Mouse (Mus musculus): Measurements from ENCODE around the gene Large2.

DNA sequence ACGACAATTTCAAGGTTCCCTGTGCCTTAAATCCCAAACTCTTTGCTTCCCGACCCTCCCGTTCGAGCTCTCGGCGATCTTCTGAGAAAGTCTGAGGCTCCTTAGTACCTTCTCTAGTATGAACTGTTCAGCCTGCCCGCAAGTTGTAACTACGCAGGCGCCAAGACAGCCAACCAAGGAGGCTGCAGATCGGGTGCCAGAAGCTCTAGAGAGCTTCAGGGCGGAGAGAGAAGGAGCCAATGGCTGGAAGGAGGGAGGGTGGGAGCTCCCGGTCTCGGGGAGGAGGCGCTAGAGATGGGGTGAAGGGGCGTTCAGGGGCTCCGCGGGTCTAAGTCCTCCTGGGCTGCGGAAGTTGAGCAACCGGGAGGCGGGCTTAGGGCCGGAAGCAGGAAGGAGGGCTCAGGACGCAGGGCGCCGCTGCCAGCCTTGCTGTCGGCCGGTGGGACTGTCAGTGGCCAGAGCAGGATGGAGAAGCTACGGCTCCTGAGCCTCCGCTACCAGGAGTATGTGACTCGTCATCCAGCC, 492 bp upstream of the Large2 start:
- TF ChIP-seq CTCF (IDR thresholded peaks at IDR 0.05; ENCODE audit: low read depth) (no peak), EP300 (IDR thresholded peaks at IDR 0.05; ENCODE audit: low read depth) (peak; percentile 73; the same call in 1 of the 2 replicates)
